Mouse (Mus musculus) embryo, embryonic 11.5 days (tissue): ENCODE measurements around the gene Olfr1507.

Experiments
- DNase-seq: peaks from one replicate; pipeline ENCODE4 v3.0.0-alpha.2; 2012; ENCODE audit warnings: low read depth, low spot score

Gene Olfr1507

GRCm38 (mm10) chr14:52495516-52495915 is at the start of gene Olfr1507:
TSS of gene Olfr1507 (minus strand) at chr14:52495749.
- DNase-seq: no peak

GRCm38 (mm10) chr14:52533336-52533735 is 37.8 kb upstream of the Olfr1507 start:
- DNase-seq: no peak

DNA sequence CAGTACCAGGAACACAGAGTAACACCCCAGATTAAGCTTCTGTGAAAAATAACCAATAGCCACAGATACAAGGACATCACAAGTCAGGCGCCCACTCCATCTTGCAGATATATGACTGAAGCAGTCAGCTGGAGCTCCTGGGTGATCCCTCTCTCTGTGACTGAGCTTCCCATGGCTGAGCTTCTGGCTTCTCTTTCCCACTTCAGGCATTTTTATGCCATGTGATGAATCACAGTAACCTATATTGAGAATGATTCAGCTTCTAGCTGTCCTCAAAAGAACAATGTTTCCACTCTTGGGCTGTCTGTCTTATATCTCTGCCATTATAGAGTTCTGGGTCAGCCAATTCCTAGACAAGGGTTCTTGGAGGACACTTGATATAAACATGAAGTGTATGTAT is 29.4 kb upstream of the Olfr1507 start:
- DNase-seq: no peak

DNA sequence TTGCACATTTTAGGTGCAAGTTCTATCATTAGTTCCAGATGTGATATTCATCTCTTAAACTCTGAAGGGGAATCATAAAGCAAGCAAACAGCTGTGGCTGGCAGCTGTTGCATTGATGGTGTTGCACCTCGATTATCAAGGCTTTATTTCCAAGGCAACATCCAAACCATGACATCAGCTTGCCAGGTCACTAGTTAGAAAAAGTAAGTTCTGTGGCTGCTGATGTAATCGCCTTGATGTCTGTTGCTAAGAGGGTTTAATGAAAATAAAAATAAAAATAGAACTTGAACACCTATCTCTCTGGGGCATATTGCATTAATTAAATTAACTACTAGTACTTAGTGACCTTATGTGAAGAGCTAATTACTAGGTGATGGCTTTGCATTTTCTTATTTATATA is 28.2 kb downstream of the Olfr1507 start, which contains the start of gene Olfr1508:
Gene Olfr1508 (minus strand): TSS at position 101 of the 400 bp plus-strand sequence.
- DNase-seq: no peak

DNA sequence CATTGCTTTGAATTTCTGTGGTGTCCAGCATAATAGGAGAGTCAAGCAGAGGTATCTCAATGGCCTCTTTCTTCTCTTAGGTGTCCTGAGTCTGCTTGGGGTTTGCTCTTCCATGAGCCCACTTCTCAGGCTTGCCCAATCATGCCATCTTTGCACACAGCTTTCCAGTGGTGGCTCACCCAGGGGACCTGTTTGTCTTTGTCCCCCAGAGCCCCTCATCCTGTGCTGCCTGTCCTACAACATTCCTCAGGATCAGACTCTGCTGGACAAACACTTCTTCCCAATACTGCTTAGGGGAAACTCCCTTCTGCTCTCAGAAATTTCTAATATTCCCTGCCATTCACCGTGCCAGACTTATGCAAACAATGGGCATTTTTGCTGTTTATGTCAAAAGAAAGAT is 29.8 kb downstream of the Olfr1507 start:
- DNase-seq: no peak

- DNase-seq: no peak
These were observed 33.6 kb downstream of the Olfr1507 start for GRCm38 (mm10) chr14:52461928-52462327.

DNA sequence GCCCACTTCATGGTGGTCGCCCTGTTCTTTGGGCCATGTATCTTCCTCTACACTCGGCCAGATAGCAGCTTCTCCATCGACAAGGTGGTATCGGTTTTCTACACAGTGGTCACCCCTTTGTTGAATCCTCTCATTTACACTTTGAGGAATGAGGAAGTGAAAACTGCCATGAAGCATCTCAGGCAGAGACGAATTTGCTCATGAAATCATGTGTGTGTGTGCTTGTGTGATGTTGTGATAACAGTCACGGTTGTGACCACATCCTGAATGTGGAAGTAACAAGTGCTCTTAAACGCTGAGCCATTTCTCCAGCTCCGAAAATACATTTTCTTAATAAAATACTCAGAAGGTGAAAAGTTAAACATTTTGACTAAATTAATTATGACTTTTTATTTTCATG is 44.4 kb downstream of the Olfr1507 start:
- DNase-seq: no peak

DNA sequence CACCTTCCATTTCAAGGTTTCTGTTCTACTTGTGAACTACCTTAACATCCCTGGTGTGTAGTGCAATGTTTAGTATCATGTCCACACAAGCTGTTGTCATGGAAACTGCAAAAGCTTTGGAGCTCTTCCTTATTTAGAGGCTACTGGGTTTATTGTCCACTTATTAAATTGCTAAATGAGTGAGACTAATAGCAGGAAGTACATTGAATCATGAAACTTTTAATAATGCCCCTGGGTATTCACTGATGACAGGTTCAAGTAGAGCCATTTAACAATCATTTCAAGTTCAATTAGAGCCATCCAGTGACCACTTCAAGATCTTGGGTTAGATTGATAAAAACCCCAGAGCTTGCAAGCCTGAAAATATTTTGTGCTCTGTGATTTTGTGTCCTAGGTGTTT is 52.9 kb downstream of the Olfr1507 start, which contains the start of gene Olfr1509:
Gene Olfr1509 (plus strand): TSS at position 301 of the 400 bp plus-strand sequence.
- DNase-seq: no peak
